Mouse (Mus musculus) brain, adult 2 months (tissue): Measurements from ENCODE around the gene Hrct1.

ENCODE experiments used
- DNase-seq: peaks from one replicate; pipeline ENCODE4 v3.0.0; 2011; ENCODE audit warnings: low read depth, low spot score

Gene Hrct1

DNA sequence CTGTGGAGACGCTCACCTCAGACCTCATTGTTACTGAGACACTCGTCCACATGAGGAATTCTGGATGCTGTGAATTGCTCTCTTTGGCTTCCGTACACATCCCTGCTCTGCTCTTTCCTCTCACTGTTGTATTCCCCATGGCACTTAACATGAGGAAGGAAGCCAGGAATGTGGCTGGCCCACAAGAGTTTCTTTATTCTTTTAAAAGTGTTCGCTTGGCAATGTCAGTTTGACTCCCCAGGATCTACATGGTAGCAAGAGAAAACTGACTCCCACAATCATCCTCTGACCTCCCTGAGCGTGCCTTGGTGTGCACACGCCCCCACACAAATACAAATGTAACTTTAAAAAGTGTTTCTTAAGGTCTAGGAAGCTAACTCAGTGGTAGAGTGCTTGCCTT lies 44.6 kb downstream of the Hrct1 start:
- DNase-seq: no peak

DNA sequence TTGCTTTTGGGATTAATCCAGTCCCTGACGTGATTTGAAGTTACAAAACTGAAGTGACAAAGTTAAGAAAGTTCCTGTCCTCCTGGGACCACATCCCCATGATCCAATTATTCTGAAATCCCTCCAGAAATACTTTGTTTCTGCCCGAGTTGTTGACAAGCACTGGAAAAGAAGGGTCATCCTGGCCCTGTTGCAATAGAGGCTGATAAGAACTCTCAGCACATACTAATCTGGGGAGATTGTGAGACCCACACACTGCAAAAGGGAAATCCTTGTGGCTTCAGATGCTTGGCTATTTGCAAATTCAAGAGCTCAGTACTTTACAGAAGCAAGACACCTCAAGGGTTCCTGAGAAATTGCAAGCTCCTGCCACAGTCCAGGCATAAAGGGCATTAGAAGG lies 45.3 kb downstream of the Hrct1 start:
- no peak for DNase-seq
